Mouse (Mus musculus) central nervous system, embryonic 14 days (tissue): Measurements from ENCODE around the gene Cerk. TPM values are rescaled to one million over a fixed set of nuclear protein-coding genes. Genes with fewer than 3 reads are reported as not detected.

ENCODE experiments used
- polyA plus RNA-seq: library from polyadenylated mRNA; depleted of rRNA; stranded (reverse); fragments of >200 nt; gene quantifications from 2 replicates; pipeline ENCODE4 v1.2.3, GENCODE M21; 2012; rRNA removed

Gene Cerk
- polyA plus RNA-seq: 24.4 and 25.6 TPM in 2 replicates

GRCm38 (mm10) chr15:86185689-86186569 lies at the start of gene Cerk:
Cerk (minus strand) TSS chr15:86186141.

GRCm38 (mm10) chr15:86213753-86214548 lies 28.0 kb upstream of the Cerk start, which contains the start of gene Tbc1d22a:
Tbc1d22a (plus strand) TSS chr15:86214459.

Other genes starting within 250 kb of the Cerk start
- 14.7 and 21.4 TPM in 2 replicates for gene Celsr1, start 152.4 kb downstream of the Cerk start, polyA plus RNA-seq
- 52.5 and 62.3 TPM in 2 replicates for gene Gramd4, start 128.4 kb downstream of the Cerk start, polyA plus RNA-seq
- gene Tbc1d22a, start 28.3 kb upstream of the Cerk start, polyA plus RNA-seq: 14.8 and 15.4 TPM in 2 replicates